Mouse (Mus musculus) layer of hippocampus, adult 9-11 months (tissue): ENCODE measurements at regions not wholly inside any gene's neighbourhood (a gene's known extent, or its start where the extent isn't known, plus 50 kb on each side); places are given as distances from the start of the nearest gene placed in this dataset.

Experiments used
- DNase-seq: peaks from one replicate; pipeline ENCODE4 v3.0.0; 2022

- DNase-seq, result no peak
Measured at GRCm38 (mm10) chr12:31173512-31173911, 67.1 kb upstream of the Gm6993 start.

GRCm38 (mm10) chr12:31179536-31179935, 61.0 kb upstream of the Gm6993 start:
- no peak for DNase-seq

- DNase-seq, result no peak
Measured at GRCm38 (mm10) chr12:31183632-31184031, 56.9 kb upstream of the Gm6993 start.

- DNase-seq, result no peak
Measured at GRCm38 (mm10) chr12:31184217-31184975, 56.2 kb upstream of the Gm6993 start.

- no peak for DNase-seq
Measured at GRCm38 (mm10) chr12:31185177-31185932, 55.2 kb upstream of the Gm6993 start.

GRCm38 (mm10) chr12:31185933-31186845, 54.4 kb upstream of the Gm6993 start:
- no peak for DNase-seq

GRCm38 (mm10) chr12:31188011-31188576, 52.5 kb upstream of the Gm6993 start:
- no peak for DNase-seq

GRCm38 (mm10) chr12:31190265-31190664, 50.3 kb upstream of the Gm6993 start:
- no peak for DNase-seq
